Comparison of ENCODE assay signal across 24 mouse cellular contexts in the genomic region with DNA sequence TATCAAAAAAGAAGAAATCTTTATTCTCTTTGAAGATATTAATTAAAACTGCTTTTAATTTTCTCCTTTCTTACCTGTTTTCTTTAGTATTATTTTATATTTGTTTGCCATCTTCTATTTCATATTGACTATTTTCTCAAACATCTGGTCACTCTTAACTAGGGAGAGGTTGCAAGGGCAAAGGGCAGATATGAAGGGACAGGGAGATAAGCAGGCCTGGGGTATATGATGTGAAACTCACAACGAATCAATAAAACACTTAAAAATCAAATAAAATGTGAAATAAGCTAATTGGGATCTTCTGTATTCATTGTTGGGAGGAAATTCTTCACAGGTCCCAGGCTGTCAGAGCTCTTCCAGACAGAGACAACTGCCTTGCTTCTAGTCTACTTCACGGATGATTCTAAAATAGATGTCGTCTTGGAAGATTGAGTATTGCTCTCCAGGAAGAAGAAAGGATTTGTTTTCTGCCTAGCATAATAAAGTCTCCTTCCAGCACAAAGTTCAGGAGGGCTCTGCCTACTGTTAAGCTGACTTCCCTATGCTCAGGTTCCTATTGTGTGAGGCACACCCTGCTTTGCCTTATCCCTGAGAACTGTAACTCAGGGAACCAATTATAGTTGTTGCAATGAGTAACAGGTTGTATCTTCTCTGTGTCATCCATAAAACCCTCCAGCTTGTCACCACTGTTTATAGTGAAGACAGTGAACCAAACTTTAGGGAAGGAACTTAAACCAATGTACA.
"Had no signal": no experiment of that assay in that cellular context is flagged by ENCODE, and none has a peak within 500 bp of the region (broad histone marks: within the 10 kb centered on the region; RNA-seq: fewer than 3 reads in every experiment).

No protein-coding gene starts in this region.

- H3K4me3 ChIP-seq: heart, adult 2 months; heart, embryonic 13.5 days; heart, embryonic 15.5 days; hindbrain, embryonic 13.5 days; hindbrain, embryonic 15.5 days; kidney, embryonic 15.5 days; limb, embryonic 13.5 days; limb, embryonic 15.5 days; liver, embryonic 12.5 days had no signal

- ATAC-seq: forebrain, postnatal 0 days; hindbrain, postnatal 0 days; liver, embryonic 12.5 days had no signal

- H3K9ac ChIP-seq: forebrain, postnatal 0 days; heart, embryonic 13.5 days; heart, embryonic 15.5 days; hindbrain, embryonic 13.5 days; hindbrain, embryonic 15.5 days; kidney, embryonic 15.5 days; limb, embryonic 13.5 days; limb, embryonic 15.5 days; liver, embryonic 12.5 days had no signal

- H3K27me3 ChIP-seq: heart, embryonic 13.5 days; heart, embryonic 15.5 days; hindbrain, embryonic 13.5 days; hindbrain, embryonic 15.5 days; kidney, embryonic 15.5 days; limb, embryonic 13.5 days; limb, embryonic 15.5 days; liver, embryonic 12.5 days had no signal

- H3K36me3 ChIP-seq: heart, embryonic 15.5 days; hindbrain, embryonic 13.5 days; hindbrain, embryonic 15.5 days; limb, embryonic 13.5 days; limb, embryonic 15.5 days had no signal

- DNase-seq: forebrain, postnatal 0 days; gastrocnemius, postnatal 25 days; heart, adult 2 months; heart, postnatal 14 days; heart, postnatal 36 days; kidney, adult 11 months; kidney, adult 2 months; kidney, adult 9 months; kidney, postnatal 14 days; kidney, postnatal 36 days; layer of hippocampus, adult 9-11 months; layer of hippocampus, postnatal 36 days; left cerebral cortex, postnatal 4 days had no signal

- H3K9me3 ChIP-seq: hindbrain, embryonic 15.5 days; limb, embryonic 15.5 days had no signal

- H3K4me1 ChIP-seq: heart, embryonic 13.5 days; heart, embryonic 15.5 days; hindbrain, embryonic 13.5 days; hindbrain, embryonic 15.5 days; kidney, embryonic 15.5 days; limb, embryonic 13.5 days; limb, embryonic 15.5 days; liver, embryonic 12.5 days had no signal

- H3K27ac ChIP-seq: heart, adult 2 months; heart, embryonic 13.5 days; heart, embryonic 15.5 days; hindbrain, embryonic 13.5 days; hindbrain, embryonic 15.5 days; hindbrain, postnatal 0 days; kidney, embryonic 15.5 days; kidney, postnatal 0 days; limb, embryonic 13.5 days; limb, embryonic 15.5 days; liver, embryonic 12.5 days had no signal

- H3K4me2 ChIP-seq: heart, embryonic 11.5 days; heart, embryonic 13.5 days; heart, embryonic 15.5 days; hindbrain, embryonic 13.5 days; hindbrain, embryonic 15.5 days; kidney, embryonic 15.5 days; limb, embryonic 13.5 days; limb, embryonic 15.5 days; liver, embryonic 12.5 days had no signal
